Comparison of ENCODE assay signal across 19 mouse cellular contexts in the genomic region with DNA sequence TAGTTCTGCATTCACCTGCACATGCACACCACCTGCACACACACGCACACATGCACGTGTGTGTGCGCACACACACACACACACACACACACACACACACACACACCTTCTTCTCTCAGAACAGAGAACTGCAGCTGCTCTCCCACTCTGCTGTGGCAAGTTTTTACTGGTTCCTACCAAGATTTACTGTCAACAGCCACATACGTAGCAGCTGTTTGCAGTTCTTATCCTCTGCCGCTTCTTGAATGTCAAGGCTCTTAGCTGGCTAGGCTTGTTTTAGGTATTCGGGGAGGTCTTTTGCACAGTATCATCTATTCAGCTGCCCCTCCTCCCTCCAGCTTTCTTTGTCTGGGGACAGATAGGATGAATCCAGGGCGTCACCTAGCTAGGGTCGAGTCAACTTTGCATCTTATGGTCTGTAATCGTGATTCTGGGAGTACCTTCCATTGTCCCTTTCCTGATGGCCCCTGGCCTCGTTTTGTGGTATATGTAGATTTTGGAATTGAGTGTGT.
DNase-seq lines count a peak whose midpoint lies in the region; ATAC-seq lines count a peak whose summit lies in the region.
"Had no signal": no experiment of that assay in that cellular context is flagged by ENCODE, and none has a peak within 500 bp of the region (broad histone marks: within the 10 kb centered on the region; RNA-seq: fewer than 3 reads in every experiment).

No protein-coding gene starts in this region.

- H3K27ac ChIP-seq in kidney, embryonic 15.5 days, result peak overlapping the region; percentile 41
- H3K27ac ChIP-seq in neural tube, embryonic 13.5 days (replicated peaks), result peak overlapping the region; percentile 54
- H3K27ac ChIP-seq: heart, adult 2 months had no signal

- DNase-seq in kidney, adult 11 months, result no peak
- peak; percentile 14 for DNase-seq in R1 (ENCODE audit: low read depth, low spot score)
- DNase-seq in adrenal gland, postnatal 10 days, result peak; percentile 49
- no peak for DNase-seq in frontal cortex, postnatal 10 days (ENCODE audit: low spot score in 2 of 2)
- DNase-seq in lung, postnatal 10 days, result no peak
- DNase-seq: cerebellum, postnatal 10 days; gastrocnemius, postnatal 25 days; heart, adult 2 months; heart, postnatal 36 days; kidney, adult 2 months; layer of hippocampus, postnatal 36 days; liver; midbrain, embryonic 14.5 days; right cerebral cortex, adult 18-20 months had no signal

- H3K27me3 ChIP-seq in kidney, embryonic 15.5 days, result no peaks in the 10 kb centered on the region
- no peaks in the 10 kb centered on the region for H3K27me3 ChIP-seq in neural tube, embryonic 13.5 days

- H3K4me1 ChIP-seq in kidney, embryonic 15.5 days, result peaks cover 34% of the 10 kb centered on the region
- H3K4me1 ChIP-seq in neural tube, embryonic 13.5 days (replicated peaks), result peaks cover 14% of the 10 kb centered on the region
- H3K4me1 ChIP-seq: megakaryocyte, embryonic 14.5 days had no signal

- 45% methylated on average over 10 of the region's 10 CpGs for WGBS in kidney, embryonic 15.5 days
- WGBS in neural tube, embryonic 13.5 days, result 74% methylated on average over 10 of the region's 10 CpGs

- H3K4me3 ChIP-seq in kidney, embryonic 15.5 days (replicated peaks), result no peak overlapping the region
- no peak overlapping the region for H3K4me3 ChIP-seq in neural tube, embryonic 13.5 days
- H3K4me3 ChIP-seq: heart, adult 2 months; megakaryocyte, embryonic 14.5 days; myocyte had no signal

- H3K4me2 ChIP-seq in kidney, embryonic 15.5 days, result no peak overlapping the region
- H3K4me2 ChIP-seq in neural tube, embryonic 13.5 days, result no peak overlapping the region

- H3K9ac ChIP-seq in kidney, embryonic 15.5 days, result no peak overlapping the region
- H3K9ac ChIP-seq in neural tube, embryonic 13.5 days, result no peak overlapping the region

- H3K9me3 ChIP-seq in kidney, embryonic 15.5 days (replicated peaks), result no peaks in the 10 kb centered on the region
- H3K9me3 ChIP-seq in neural tube, embryonic 13.5 days, result no peaks in the 10 kb centered on the region

- ATAC-seq in kidney, embryonic 15.5 days (replicated peaks; ENCODE audit: low FRiP score), result peak; percentile 44
- ATAC-seq in neural tube, embryonic 13.5 days (ENCODE audit: low read depth), result peak; percentile 58
- ATAC-seq: activated CD4-positive, CD25-positive, alpha-beta regulatory T cell, adult 4 months had no signal

- no peaks in the 10 kb centered on the region for H3K36me3 ChIP-seq in kidney, embryonic 15.5 days
- H3K36me3 ChIP-seq in neural tube, embryonic 13.5 days, result no peaks in the 10 kb centered on the region

Comparison
In these comparisons a context has a peak if more than half of its experiments do, and no peak if none do; other contexts are left out.
1. DNase-seq: peak in R1 (single experiment) and adrenal gland, postnatal 10 days (single experiment); none in kidney, adult 11 months (single experiment), frontal cortex, postnatal 10 days (0 of 2) and lung, postnatal 10 days (single experiment).